Mouse (Mus musculus) forebrain, embryonic 11.5 days (tissue): ENCODE data around the gene Phactr3. TPM values are rescaled to one million over a fixed set of nuclear protein-coding genes. Genes with fewer than 3 reads are reported as not detected.
"Not testable (repeated sequence)": the region's sequence is repeated elsewhere in the genome, so short reads cannot be mapped to it uniquely, and the experiment has no call there.

Experiments
- ATAC-seq: fragments of 200-750 bp; cut with Nextera tagmentation; replicated peaks from 2 replicates; pipeline ENCODE4 v1.8.0; 2017; ENCODE audit warnings: moderate TSS enrichment; ENCODE audit not compliant: low FRiP score
- DNase-seq: peaks from one replicate; pipeline ENCODE4 v3.0.0-alpha.2; 2017; ENCODE audit warnings: low spot score
- H3K27ac ChIP-seq: fragments of 300-500 bp; sonication (generic); 2 replicates; pipeline ENCODE4 v1.5.1; 2014; ENCODE audit warnings: low read depth, low read length
- H3K27me3 ChIP-seq: fragments of 300-500 bp; sonication (generic); 2 replicates; pipeline ENCODE4 v1.6.1; 2014; ENCODE audit warnings: mild to moderate bottlenecking, low read length, mixed read lengths; ENCODE audit not compliant: control insufficient read depth, insufficient read depth
- H3K36me3 ChIP-seq: fragments of 300-500 bp; sonication (generic); 2 replicates; pipeline ENCODE4 v1.6.1; 2014; ENCODE audit warnings: mild to moderate bottlenecking, low read length, moderate library complexity, mixed read lengths; ENCODE audit not compliant: control insufficient read depth, insufficient read depth
- H3K4me1 ChIP-seq: fragments of 300-500 bp; sonication (generic); replicated peaks from 2 replicates; pipeline ENCODE4 v1.6.1; 2014; ENCODE audit warnings: low read length, mixed read lengths; ENCODE audit not compliant: control insufficient read depth, insufficient read depth
- H3K4me2 ChIP-seq: fragments of 300-500 bp; sonication (generic); 2 replicates; pipeline ENCODE4 v1.6.1; 2014; ENCODE audit warnings: low read depth, mild to moderate bottlenecking, low read length, moderate library complexity, mixed read lengths; ENCODE audit not compliant: severe bottlenecking
- H3K4me3 ChIP-seq: fragments of 300-500 bp; sonication (generic); 2 replicates; pipeline ENCODE4 v1.5.1; 2014; ENCODE audit warnings: low read depth, low read length
- H3K9ac ChIP-seq: fragments of 300-500 bp; sonication (generic); 2 replicates; pipeline ENCODE4 v1.6.1; 2014; ENCODE audit warnings: low read length
- H3K9me3 ChIP-seq: fragments of 300-500 bp; sonication (generic); 2 replicates; pipeline ENCODE4 v1.6.1; 2016; ENCODE audit warnings: low read length, mixed read lengths; ENCODE audit not compliant: control insufficient read depth
- WGBS: fragments of 180-500 bp; shearing (Covaris S2); extraction: QIAGEN DNeasy Blood & Tissue Kit; methylation state at CpG from one replicate; pipeline ENCODE4 v1.1.7; 2014; 5-methylcytosine and 5-hydroxymethylcytosine counted together
- polyA plus RNA-seq: library from polyadenylated mRNA; unstranded; fragments of >200 nt; fragmentation: Nextera tagmentation; extraction: Ambion mirVana; gene quantifications from 2 replicates; pipeline ENCODE4 v1.2.1, GENCODE M21; 2014

The Phactr3 gene
- polyA plus RNA-seq, 1 experiment from 2014 or later = 13.5 TPM

DNA sequence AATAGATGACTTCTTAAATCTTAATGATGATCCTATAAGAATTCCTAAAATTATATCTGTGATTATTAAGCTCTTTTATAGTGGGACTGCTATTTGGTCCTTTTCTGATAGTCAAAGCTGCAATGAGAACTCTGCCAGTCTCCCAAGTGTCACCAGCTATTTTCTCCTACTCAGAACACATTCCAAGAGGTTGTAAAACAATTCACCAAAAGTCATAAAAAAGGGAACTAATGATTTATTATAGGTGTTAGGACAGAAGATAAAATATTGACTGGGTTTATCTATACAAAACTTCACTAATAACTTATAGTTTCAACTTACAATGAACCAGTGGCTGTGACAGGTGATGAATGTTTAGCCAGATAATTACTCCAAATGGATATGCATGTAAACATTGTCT, 223.3 kb downstream of the Phactr3 start:
- not testable (repeated sequence) for DNase-seq, H3K9ac ChIP-seq, H3K9me3 ChIP-seq, H3K4me3 ChIP-seq, H3K4me1 ChIP-seq, H3K27ac ChIP-seq, ATAC-seq, H3K27me3 ChIP-seq, H3K4me2 ChIP-seq, H3K36me3 ChIP-seq

DNA sequence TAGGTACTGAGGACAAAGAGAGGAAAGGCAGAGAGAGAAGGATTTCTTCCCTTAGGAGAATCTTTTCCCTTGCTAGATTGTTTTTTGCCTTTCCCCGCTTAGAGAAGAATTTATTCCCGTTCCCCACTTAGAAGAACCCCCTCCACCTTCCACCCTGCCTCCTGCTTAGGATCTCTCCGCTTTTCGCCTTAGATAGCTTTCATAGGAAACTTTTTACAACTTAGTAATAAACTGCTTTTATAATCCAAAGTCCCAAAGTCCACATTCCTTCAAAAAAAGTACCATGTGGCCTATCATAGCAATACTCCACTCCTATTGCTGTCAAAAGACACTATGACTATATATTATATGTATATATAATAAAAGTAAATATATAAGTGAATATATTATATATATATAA, 223.8 kb downstream of the Phactr3 start:
- DNase-seq (no peak), ATAC-seq (no peak)
- Histone ChIP-seq H3K36me3 (no peaks in the 10 kb centered on the region), H3K9ac (no peak overlapping the region), H3K27me3 (no peaks in the 10 kb centered on the region), H3K27ac (no peak overlapping the region), H3K4me1 (no peaks in the 10 kb centered on the region), H3K9me3 (no peaks in the 10 kb centered on the region), H3K4me3 (no peak overlapping the region), H3K4me2 (no peak overlapping the region)
- WGBS = 80% methylated on average over 4 of the region's 4 CpGs

Other genes with a start within 250 kb of the Phactr3 start
- gene Gm14327, start 221.9 kb upstream of the Phactr3 start, polyA plus RNA-seq = 1.7 and 3.2 TPM in 2 replicates
- 0.52 TPM in 1 of 2 replicates, not detected in the other for gene Zfp972, start 193.4 kb upstream of the Phactr3 start, polyA plus RNA-seq
- 16.2 and 20.0 TPM in 2 replicates for gene Gm14326, start 161.7 kb upstream of the Phactr3 start, polyA plus RNA-seq
- gene Zfp971, start 95.7 kb upstream of the Phactr3 start, polyA plus RNA-seq = 13.2 and 16.4 TPM in 2 replicates
- gene Zfp931, start 40.5 kb upstream of the Phactr3 start, polyA plus RNA-seq = 15.3 and 19.7 TPM in 2 replicates